Mouse (Mus musculus): ENCODE data around the gene Tnfrsf19.

Gene Tnfrsf19

GRCm38 (mm10) chr14:61046091-61046681, at the start of gene Tnfrsf19:
Tnfrsf19 (minus strand) TSS chr14:61046490.
- DNase-seq (ENCODE audit: low spot score), result peak; percentile 66

- DNase-seq (ENCODE audit: low spot score), result no peak
These were observed 45.8 kb upstream of the Tnfrsf19 start for GRCm38 (mm10) chr14:61092073-61092472.

DNA sequence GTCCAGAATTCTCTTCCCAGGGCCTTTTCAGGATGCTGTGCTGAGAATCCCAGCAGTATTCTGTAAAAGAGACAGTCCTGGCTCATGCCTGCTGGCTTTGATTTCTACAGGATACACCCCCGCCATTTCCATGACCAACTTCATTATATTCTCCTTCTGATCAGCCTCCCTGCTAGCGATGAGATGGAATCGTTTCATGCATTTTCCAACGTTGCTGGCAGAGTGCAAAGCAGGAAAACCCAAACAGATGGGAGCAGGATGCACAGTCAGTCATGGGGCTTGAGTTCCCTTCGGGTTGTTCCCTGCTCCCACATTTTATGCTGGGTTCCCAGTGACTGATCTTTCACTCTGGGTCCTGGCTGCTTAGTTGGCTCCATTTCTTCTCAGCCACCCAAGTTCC, 44.7 kb upstream of the Tnfrsf19 start:
- no peak for DNase-seq (ENCODE audit: low spot score)

DNA sequence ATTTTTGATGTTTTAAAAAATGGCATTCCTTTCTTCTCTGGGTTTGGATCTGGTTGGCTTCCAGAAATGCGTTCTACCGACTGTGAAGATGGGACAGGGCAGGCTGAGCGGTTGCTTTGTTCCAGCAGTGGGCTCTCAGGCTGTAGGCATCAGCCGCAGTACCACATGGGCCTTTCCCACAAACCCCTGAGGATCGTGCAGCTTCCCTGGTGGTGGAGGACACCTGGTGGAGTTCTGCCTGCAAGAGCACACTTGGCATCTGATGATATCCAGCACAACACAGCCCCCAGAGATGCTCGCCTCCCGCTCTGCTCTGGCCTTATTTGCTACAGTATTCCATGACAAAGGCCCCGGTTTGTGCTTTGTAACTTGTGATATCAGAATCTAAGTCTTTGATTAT, 41.9 kb upstream of the Tnfrsf19 start:
- DNase-seq (ENCODE audit: low spot score), result no peak

DNA sequence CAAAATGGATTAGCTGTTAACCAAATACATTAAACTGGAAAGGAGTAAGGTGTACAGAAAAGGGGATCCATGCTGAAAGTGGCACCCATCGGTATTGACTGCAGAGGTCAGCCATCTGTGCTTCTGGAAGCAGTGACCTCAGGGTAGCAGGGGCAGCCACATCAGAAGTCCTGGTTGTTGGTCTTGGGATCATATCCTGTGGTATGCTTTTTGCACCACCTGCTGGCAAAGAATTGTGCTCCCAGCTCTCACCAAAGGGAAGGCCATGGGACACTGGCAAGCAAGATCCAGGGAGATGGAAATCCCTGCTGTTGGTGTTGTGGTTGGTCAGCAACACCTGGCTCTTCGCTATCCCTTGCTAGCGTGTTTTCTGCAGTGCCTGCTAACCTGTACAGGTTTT, 39.0 kb upstream of the Tnfrsf19 start:
- peak; percentile 56 for DNase-seq (ENCODE audit: low spot score)

- no peak for DNase-seq (ENCODE audit: low spot score)
These were observed 23.3 kb upstream of the Tnfrsf19 start for GRCm38 (mm10) chr14:61069555-61069954.

DNA sequence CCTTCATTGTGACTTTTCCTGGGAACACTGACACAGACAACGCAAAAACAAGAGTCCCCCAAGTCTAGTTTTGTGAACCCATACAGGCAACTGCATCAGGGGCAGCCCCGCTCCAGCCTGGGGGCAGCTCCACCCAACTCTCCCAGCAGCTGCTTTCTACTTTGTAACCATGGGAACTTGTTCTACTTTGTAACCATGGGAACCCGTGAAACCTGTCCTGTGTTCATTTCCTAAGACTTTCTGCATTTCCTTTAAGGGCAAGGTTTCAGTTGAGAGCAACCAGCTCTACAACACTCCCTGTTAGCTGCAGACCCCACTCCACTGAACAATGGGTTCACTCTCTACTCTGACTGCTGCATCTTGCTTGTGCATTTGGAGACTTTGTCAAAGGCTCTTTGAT, 15.4 kb upstream of the Tnfrsf19 start:
- DNase-seq (ENCODE audit: low spot score), result no peak

DNA sequence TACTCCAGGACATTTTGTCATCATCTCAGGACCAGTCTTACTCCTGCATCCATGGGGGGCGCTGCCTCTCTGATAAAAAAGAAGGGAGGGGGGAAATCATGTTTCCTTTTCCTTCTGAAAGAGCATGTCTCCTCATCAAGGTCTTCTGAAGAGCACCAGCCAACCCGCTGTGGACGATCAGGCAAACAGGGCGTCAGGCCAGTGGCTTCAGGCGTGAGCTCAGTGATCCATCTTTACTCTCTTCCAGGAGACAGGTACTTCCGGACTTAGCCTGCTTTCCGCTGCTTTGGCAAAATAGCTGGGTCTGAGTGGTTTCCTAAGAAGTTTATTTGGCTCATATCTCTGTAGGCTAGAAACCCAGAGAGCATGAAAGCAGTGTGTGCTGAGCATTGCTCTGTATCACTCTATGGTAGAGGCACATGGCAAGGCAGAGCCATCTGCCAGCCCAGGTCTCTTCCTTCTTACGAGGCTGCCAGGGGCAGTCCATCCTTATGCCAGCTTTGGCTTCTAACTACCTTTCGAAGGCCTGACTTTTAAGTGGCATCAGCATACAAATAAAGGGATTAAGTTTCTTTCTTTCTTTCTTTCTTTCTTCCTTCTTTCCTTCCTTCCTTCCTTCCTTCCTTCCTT, 13.1 kb upstream of the Tnfrsf19 start:
- no peak for DNase-seq (ENCODE audit: low spot score)

DNA sequence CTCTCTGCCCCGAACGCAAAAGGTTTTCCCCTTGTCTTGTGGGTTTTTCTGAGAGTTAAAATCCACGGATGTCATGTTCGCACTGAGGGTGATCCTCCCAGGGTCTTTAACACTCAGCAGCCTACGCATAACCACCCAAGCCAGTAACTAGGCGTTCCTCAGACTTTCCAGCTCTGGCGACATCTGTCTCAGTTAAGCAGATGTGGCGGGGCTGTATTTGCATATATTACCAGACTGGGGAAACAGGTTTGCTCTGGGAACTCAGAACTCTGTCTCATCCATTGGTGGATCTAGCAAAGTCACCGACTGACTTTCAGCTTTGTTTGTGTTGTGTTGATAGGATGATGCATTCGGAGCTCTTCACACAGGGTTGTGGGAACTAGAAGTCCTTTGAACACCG, 10.7 kb upstream of the Tnfrsf19 start:
- DNase-seq (ENCODE audit: low spot score), result no peak

DNA sequence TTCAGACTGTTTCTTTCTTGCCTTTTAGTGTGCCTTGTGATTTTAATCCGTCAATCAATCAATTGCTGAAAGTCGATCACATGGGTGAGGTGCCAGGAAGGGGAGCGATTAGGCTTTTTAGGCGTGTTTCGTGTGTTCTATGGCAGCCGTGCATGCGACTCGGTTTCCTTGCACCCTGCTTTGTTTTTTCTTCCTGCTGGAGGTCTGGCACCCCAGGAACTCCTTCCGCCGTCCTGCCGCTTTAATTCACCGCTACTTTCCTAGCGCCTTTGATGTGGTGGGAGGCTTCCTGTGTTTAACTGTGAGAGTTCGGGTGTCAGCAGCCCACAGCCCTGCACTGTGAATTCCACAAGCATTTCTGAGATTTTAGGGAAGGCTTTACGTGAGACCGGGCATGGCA, 10.2 kb upstream of the Tnfrsf19 start:
- no peak for DNase-seq (ENCODE audit: low spot score)

GRCm38 (mm10) chr14:61055864-61056263, 9.6 kb upstream of the Tnfrsf19 start:
- DNase-seq (ENCODE audit: low spot score), result no peak

- no peak for DNase-seq (ENCODE audit: low spot score)
These were observed 5.9 kb upstream of the Tnfrsf19 start for GRCm38 (mm10) chr14:61052163-61052562.

DNA sequence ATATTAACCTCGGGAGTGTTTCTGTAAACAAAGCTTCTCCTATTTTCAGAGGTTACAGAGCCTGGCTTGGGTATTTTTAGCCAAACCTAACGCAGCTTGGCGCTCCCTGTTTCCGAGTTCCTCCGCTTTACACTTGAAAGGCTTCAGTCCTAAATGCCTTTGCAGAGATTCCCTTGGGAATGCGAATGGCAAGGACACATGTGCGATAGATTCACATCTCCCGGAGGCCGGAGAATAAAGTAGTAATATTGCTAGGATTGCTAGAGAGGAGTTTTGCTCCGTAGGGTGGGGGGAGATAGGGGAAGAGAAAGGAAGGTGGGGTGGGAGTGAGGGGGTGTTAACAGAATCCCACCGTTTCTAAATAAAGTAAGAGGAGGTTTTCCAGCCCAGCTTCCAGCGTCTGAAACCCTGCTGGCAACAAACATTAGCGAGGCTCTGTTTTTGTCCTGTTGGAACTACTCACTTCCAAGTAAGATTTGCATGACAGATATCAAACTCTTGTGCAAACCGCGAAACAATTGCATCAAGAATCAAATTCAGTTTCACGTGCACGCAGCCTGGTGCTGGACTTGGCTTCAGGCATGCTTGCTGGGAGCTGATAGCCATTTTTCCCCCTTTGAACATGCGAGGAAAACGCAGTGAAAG, 722 bp downstream of the Tnfrsf19 start:
- DNase-seq (ENCODE audit: low spot score), result no peak

DNA sequence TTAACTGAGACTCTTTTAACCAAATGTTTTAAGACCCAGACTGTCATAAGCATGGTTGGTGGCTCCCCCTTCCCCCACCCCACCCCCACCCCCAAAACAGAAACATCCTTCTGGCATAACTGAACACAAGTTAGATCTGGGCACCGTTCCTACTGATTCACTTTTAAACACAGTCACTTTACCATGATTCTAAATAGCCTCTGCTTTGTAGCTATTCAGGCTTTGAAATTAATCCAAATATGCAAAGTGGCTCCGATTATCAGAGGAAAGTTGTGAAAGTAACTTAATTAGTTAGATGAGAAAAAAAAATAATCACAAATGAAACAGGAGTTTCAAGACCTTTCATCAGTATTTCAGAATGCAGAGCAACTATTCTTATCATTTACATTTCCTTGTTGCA, 2.0 kb downstream of the Tnfrsf19 start:
- DNase-seq (ENCODE audit: low spot score), result no peak

DNA sequence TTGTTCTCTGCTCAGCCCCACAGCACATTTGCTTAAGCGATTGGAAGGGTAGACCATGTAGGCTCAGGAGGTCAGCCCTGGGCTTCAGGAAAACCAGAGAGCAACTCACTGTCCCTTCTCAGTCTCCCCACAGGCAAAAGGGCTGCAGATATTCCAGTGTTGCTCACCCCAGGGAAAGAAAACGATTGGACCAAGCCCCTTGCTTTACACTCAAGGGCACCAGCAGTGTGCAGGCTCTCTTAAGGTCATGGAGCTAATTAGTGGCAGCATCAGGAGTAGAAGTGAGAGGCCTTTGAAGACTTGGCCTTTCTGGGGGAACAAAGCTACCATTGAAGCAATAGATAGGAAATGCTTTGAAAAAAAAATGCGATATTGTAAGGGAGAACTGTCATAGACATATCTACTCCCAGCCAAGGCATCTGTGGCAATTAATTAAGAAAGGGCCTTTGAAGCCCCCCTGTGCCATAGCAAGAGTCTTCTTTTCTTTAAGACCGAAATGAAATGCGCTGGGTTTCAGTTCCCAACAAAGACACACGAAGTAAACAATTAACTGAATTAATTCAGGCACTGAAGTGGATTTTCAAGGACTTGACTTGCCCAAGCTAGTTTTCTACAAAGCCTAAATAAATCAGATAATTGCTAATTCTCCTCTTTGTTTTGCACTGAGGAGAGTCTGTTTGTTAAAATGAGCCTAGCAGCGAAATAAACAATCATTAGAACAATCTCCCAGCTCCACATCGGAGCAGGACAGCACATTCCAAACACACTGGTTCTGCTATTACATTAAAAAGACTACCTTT, 2.6 kb downstream of the Tnfrsf19 start:
- no peak for DNase-seq (ENCODE audit: low spot score)

- DNase-seq (ENCODE audit: low spot score), result no peak
These were observed 4.0 kb downstream of the Tnfrsf19 start for GRCm38 (mm10) chr14:61042291-61042690.

DNA sequence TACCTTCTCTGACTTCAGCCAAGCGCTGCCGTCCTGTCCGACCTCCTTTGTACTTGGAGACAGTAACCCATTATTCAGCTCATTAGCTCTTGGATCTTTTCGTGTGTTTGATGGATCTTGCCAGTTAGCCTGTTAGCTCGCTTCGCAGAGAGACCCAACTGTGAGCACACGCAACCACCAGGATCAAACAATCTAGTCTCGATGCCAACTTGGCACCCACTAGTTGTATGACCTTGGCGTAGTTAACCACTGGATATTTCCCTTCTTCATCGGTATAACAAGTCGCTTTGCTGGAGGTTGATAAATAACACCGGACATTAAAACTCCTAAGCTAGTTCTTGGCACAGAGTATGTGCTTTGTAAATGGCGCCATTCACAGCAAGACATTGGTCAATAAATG, 6.1 kb downstream of the Tnfrsf19 start:
- no peak for DNase-seq (ENCODE audit: low spot score)

GRCm38 (mm10) chr14:61038082-61038472, 8.2 kb downstream of the Tnfrsf19 start:
- DNase-seq (ENCODE audit: low spot score), result no peak

GRCm38 (mm10) chr14:61037321-61038081, 8.8 kb downstream of the Tnfrsf19 start:
- DNase-seq (ENCODE audit: low spot score), result peak; percentile 77

GRCm38 (mm10) chr14:61030366-61030765, 15.9 kb downstream of the Tnfrsf19 start:
- DNase-seq (ENCODE audit: low spot score), result no peak

GRCm38 (mm10) chr14:61024006-61024405, 22.3 kb downstream of the Tnfrsf19 start:
- DNase-seq (ENCODE audit: low spot score), result no peak

DNA sequence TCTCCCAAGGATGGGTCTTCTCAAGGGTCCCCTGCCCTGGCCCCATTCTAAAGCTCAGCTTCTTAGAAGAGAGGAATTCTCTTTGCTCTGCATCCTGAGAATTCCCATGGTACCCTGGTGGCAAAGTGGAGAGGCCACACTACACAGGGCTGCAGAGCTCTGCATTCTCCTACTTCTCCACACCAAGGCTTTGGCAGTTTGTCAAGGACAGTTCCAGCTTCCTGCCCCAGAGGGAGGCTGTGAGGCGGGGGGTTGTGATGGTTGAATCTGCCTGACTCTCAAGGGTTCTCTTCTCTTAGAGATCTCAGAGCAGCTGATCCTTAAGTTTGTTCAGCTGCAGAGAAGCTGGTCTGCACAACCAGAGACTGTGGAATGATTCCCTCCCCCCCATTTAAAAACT, 23.9 kb downstream of the Tnfrsf19 start:
- DNase-seq (ENCODE audit: low spot score), result no peak
